Mouse (Mus musculus) cortical plate, adult 2 months (tissue): ENCODE measurements around the gene Chaf1a.

ENCODE experiments used
- CTCF ChIP-seq: fragments of 200-500 bp; IDR thresholded peaks from 2 replicates; pipeline ENCODE4 v1.5.1; 2011; ENCODE audit warnings: mild to moderate bottlenecking, control low read depth, low read length; ENCODE audit not compliant: insufficient read depth; ENCODE audit errors: extremely low read depth
- POLR2A ChIP-seq: fragments of 200-500 bp; IDR thresholded peaks from 2 replicates; pipeline ENCODE4 v1.6.1; 2011; ENCODE audit warnings: mild to moderate bottlenecking, low read length, control low read depth; ENCODE audit not compliant: insufficient read depth; ENCODE audit errors: extremely low read depth

GRCm38 (mm10) chr17:56009962-56010240 lies 30.3 kb upstream of the Chaf1a start:
- no peak for TF ChIP-seq CTCF
- TF ChIP-seq POLR2A = no peak
